Mouse (Mus musculus): ENCODE data around the gene Gm9747. TPM values are rescaled to one million over a fixed set of nuclear protein-coding genes. Genes with fewer than 3 reads are reported as not detected.

Gene Gm9747
- polyA plus RNA-seq (2014; fragmentation: Illumina TruSeq; extraction: RNeasy Lipid Tissue Mini Kit (QIAGEN cat#74804)), result not detected

GRCm38 (mm10) chr1:82232812-82233211 lies at the start of gene Gm9747:
Gene Gm9747, plus strand, starts transcription at chr1:82233112.

Other genes starting within 250 kb of the Gm9747 start
- 59.9 TPM for gene Irs1, start 58.3 kb downstream of the Gm9747 start, polyA plus RNA-seq (2014; fragmentation: Illumina TruSeq; extraction: RNeasy Lipid Tissue Mini Kit (QIAGEN cat#74804))
- 32.4 TPM for gene Rhbdd1, start 83.3 kb downstream of the Gm9747 start, polyA plus RNA-seq (2014; fragmentation: Illumina TruSeq; extraction: RNeasy Lipid Tissue Mini Kit (QIAGEN cat#74804))